Mouse (Mus musculus) heart, embryonic 13.5 days (tissue): ENCODE measurements around the gene Nkrf. TPM values are rescaled to one million over a fixed set of nuclear protein-coding genes. Genes with fewer than 3 reads are reported as not detected.
A peak's percentile ranks its signal among the peaks of the same experiment; 100 is the strongest.
"Not testable (repeated sequence)": the region's sequence is repeated elsewhere in the genome, so short reads cannot be mapped to it uniquely, and the experiment has no call there.

Experiments used
- ATAC-seq: fragments of 200-750 bp; cut with Nextera tagmentation; 2 replicates; pipeline ENCODE4 v1.8.0; 2017; ENCODE audit warnings: moderate TSS enrichment; ENCODE audit not compliant: insufficient number of reproducible peaks, low FRiP score, low TSS enrichment; ENCODE audit errors: extremely low read depth
- H3K27ac ChIP-seq: fragments of 300-500 bp; sonication (generic); replicated peaks from 2 replicates; pipeline ENCODE4 v1.5.1; 2015; ENCODE audit warnings: moderate library complexity, mild to moderate bottlenecking, inconsistent platforms
- H3K27me3 ChIP-seq: fragments of 300-500 bp; sonication (generic); replicated peaks from 2 replicates; pipeline ENCODE4 v1.6.1; 2015; ENCODE audit warnings: mild to moderate bottlenecking, inconsistent platforms
- H3K36me3 ChIP-seq: fragments of 300-500 bp; sonication (generic); 2 replicates; pipeline ENCODE4 v1.6.1; 2015; ENCODE audit warnings: mild to moderate bottlenecking, inconsistent platforms
- H3K4me1 ChIP-seq: fragments of 300-500 bp; sonication (generic); 2 replicates; pipeline ENCODE4 v1.6.1; 2015; ENCODE audit warnings: inconsistent platforms
- H3K4me2 ChIP-seq: fragments of 300-500 bp; sonication (generic); 2 replicates; pipeline ENCODE4 v1.6.1; 2015; ENCODE audit warnings: inconsistent platforms, mild to moderate bottlenecking, moderate library complexity
- H3K4me3 ChIP-seq: fragments of 300-500 bp; sonication (generic); 2 replicates; pipeline ENCODE4 v1.5.1; 2015; ENCODE audit warnings: moderate library complexity, mild to moderate bottlenecking, inconsistent platforms
- H3K9ac ChIP-seq: fragments of 300-500 bp; sonication (generic); 2 replicates; pipeline ENCODE4 v1.6.1; 2015; ENCODE audit warnings: inconsistent platforms, mild to moderate bottlenecking, moderate library complexity
- H3K9me3 ChIP-seq: fragments of 300-500 bp; sonication (generic); 2 replicates; pipeline ENCODE4 v1.6.1; 2016; ENCODE audit warnings: inconsistent platforms
- WGBS: fragments of 180-500 bp; shearing (Covaris S2); methylation state at CpG from one replicate; pipeline ENCODE4 v1.1.7; 2015; ENCODE audit warnings: mixed read lengths; 5-methylcytosine and 5-hydroxymethylcytosine counted together
- polyA plus RNA-seq: library from polyadenylated mRNA; unstranded; fragments of >200 nt; fragmentation: Nextera tagmentation; extraction: Ambion mirVana; gene quantifications from 2 replicates; pipeline ENCODE4 v1.2.1, GENCODE M21; 2015

The Nkrf gene
- polyA plus RNA-seq, 1 experiment from 2014 or later, result 0.37 TPM

DNA sequence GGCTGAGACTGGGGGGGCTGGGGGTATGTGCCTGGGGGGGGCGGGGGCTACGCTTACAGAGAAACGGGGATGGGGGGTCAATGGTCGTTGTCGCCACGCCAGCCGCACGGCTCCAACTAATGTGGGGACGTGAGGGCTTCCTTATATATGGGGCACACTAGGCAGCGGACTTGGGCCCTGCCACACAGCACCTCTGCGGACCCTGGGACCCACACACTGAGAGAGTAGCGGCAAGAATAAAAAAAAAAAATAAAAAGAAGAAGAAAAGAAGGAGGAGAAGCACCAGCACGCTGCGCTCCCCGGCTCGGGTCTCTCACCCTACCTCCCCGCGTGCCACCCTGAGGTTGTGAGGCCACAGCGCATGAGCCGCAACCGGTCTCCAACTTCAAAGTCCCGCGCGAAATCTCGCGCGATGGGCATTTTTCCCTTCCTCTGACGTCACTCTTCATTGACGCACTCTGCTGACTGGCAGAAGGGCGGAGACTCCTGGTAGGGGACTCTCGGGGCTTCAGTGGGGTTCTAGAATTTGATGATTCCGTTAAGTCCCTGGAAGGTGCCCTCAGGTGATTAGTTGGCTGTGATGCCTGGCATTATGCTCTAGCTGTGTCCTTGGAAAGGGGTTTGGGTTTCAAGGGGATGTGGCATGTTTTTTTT lies 543 bp upstream of the Nkrf start:
- H3K9ac ChIP-seq, result peak overlapping the region; percentile 81
- 10% methylated on average over 32 of the region's 32 CpGs for WGBS
- no peaks in the 10 kb centered on the region for H3K9me3 ChIP-seq
- H3K4me2 ChIP-seq, result peak overlapping the region; percentile 78
- H3K4me1 ChIP-seq, result peaks cover 5% of the 10 kb centered on the region
- H3K27ac ChIP-seq, result peak overlapping the region; percentile 63
- peak; percentile 83 for ATAC-seq
- no peaks in the 10 kb centered on the region for H3K27me3 ChIP-seq
- no peaks in the 10 kb centered on the region for H3K36me3 ChIP-seq
- peak overlapping the region; percentile 63 for H3K4me3 ChIP-seq

DNA sequence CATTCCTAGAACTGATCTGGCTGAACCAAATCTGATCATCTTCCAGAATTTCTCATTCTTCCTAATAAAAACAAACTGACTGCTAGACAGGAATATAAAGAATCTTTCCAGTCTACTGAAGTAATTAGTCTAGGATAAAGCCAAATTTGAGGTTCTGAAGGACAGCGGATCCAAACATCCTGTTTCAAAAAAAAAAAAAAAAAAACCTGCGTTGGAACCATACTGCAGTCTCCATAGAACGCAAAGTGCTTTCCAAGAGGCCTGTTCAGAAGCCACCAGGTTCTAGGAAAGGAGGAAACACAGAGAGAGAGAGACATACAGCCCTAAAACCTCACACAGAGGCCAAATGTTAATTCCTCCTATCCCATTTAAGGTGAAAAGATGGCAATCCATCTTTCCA lies 1.0 kb downstream of the Nkrf start:
- Histone ChIP-seq H3K36me3 (no peaks in the 10 kb centered on the region), H3K27me3 (no peaks in the 10 kb centered on the region), H3K4me2 (peak overlapping the region; percentile 78), H3K27ac (no peak overlapping the region), H3K4me3 (peak overlapping the region; percentile 63), H3K4me1 (peaks cover 5% of the 10 kb centered on the region), H3K9me3 (no peaks in the 10 kb centered on the region), H3K9ac (peak overlapping the region; percentile 81)
- no peak for ATAC-seq
- 33% methylated on average over 3 of the region's 3 CpGs for WGBS

DNA sequence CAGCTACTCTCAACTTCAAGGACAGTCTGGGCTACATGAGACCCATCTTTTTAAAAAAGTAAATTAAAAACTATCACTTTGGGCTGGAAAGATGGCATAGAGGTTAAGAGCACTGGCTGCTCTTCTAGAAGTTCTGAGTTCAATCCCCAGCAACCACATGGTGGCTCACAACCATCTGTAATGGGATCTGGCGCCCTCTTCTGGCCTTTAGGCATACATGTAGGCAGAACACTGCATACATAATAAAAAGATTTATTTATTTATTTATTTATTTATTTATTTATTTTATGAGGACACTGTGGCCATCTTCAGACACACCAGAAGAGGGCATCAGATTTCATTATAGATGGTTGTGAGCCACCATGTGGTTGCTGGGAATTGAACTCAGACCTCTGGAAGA lies 3.8 kb downstream of the Nkrf start:
- H3K27me3 ChIP-seq, H3K4me3 ChIP-seq, H3K4me1 ChIP-seq, ATAC-seq, H3K9me3 ChIP-seq, H3K36me3 ChIP-seq, H3K4me2 ChIP-seq, H3K27ac ChIP-seq, H3K9ac ChIP-seq: not testable (repeated sequence)
- 42% methylated on average over 1 of the region's 1 CpGs for WGBS

DNA sequence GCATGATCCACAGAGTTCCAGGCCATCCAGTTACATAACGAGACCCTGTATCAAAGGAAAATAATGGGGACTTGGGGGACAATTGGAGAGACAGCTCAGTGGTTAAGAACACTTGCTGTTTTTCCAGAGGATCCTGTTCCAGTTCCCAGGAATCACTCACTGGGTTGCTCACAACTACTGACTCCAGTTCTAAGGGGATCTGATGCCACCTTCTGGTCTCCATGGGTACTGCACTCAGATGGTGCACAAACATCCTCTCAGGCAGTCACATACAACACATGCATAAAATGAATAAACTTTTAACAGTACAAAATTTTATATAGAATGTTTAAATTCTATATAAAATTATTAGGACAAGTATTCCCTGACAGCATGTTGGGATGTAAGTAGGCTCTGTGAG lies 18.0 kb downstream of the Nkrf start:
- H3K9ac ChIP-seq, result no peak overlapping the region
- no peak for ATAC-seq
- WGBS, result 90% methylated on average over 1 of the region's 1 CpGs
- no peak overlapping the region for H3K4me2 ChIP-seq
- no peak overlapping the region for H3K27ac ChIP-seq
- H3K4me1 ChIP-seq, result no peaks in the 10 kb centered on the region
- no peaks in the 10 kb centered on the region for H3K27me3 ChIP-seq
- H3K4me3 ChIP-seq, result no peak overlapping the region
- H3K9me3 ChIP-seq, result no peaks in the 10 kb centered on the region; the same call in 1 of the 2 replicates
- peaks cover 23% of the 10 kb centered on the region for H3K36me3 ChIP-seq

DNA sequence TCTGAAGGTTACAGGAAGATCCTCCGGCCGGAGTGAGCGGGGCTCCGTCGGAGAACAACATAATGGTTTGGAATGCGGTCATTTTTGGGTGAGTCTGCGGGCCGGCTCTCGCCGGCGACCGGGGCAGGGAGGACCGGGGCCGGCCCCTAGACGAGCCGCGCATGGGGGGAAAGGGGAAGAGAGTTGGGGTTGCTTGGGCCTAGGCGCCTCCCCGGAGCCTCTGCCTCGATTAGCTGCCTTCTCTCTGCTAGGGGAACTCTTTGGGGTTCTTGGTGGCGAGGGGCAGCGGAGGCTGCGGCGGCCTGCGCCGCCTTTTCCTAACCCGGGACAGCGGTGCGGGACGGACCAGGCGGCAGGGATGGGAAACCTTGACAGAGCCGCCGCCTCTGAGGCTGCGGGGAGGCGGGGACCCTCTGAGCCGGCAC lies 28.0 kb downstream of the Nkrf start:
- peak; percentile 35; the same call in 1 of the 2 replicates for ATAC-seq
- H3K4me3 ChIP-seq, result peak overlapping the region; percentile 75
- H3K27ac ChIP-seq, result peak overlapping the region; percentile 77
- H3K4me2 ChIP-seq, result peak overlapping the region; percentile 69
- 0 out of 2 replicates have a peak, but pooled peaks cover 4% of the 10 kb centered on the region for H3K27me3 ChIP-seq
- H3K9ac ChIP-seq, result peak overlapping the region; percentile 89
- WGBS, result 10% methylated on average over 34 of the region's 36 CpGs
- peaks cover 5% of the 10 kb centered on the region; the same call in 1 of the 2 replicates for H3K4me1 ChIP-seq
- peaks cover 5% of the 10 kb centered on the region; the same call in 1 of the 2 replicates for H3K36me3 ChIP-seq
- no peaks in the 10 kb centered on the region for H3K9me3 ChIP-seq

DNA sequence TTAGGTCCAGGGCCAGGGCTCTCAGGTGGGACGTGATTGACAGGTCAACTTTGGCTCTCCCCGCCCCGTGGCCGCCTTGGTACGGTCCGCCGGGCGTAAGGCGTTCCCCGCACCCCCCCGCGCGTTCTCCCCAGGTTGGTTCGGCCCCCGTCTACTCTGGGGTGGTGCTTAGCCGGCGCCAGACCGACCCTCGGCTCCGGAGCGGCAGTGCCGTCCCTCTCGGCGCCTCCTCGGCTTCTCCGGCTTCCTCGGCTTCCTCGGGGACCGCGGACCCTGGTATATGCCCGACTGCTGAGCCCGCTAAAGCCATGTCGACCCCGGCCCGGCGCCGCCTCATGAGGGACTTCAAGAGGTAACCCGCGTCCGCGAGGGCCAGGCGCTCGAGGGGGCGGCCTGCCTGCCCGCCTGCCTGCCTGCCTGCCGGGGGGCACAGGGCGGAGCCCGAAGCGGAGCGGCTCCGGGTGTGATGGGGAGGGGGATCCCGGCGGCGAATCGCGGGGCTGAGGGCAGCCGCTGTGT lies 28.5 kb downstream of the Nkrf start:
- Histone ChIP-seq H3K27ac (peak overlapping the region; percentile 77), H3K4me1 (peaks cover 5% of the 10 kb centered on the region; the same call in 1 of the 2 replicates), H3K4me3 (peak overlapping the region; percentile 75), H3K36me3 (peaks cover 3% of the 10 kb centered on the region; the same call in 1 of the 2 replicates), H3K4me2 (peak overlapping the region; percentile 69), H3K27me3 (0 out of 2 replicates have a peak, but pooled peaks cover 4% of the 10 kb centered on the region), H3K9me3 (no peaks in the 10 kb centered on the region), H3K9ac (peak overlapping the region; percentile 89)
- WGBS, result 9% methylated on average over 49 of the region's 57 CpGs
- peak; percentile 89 for ATAC-seq

DNA sequence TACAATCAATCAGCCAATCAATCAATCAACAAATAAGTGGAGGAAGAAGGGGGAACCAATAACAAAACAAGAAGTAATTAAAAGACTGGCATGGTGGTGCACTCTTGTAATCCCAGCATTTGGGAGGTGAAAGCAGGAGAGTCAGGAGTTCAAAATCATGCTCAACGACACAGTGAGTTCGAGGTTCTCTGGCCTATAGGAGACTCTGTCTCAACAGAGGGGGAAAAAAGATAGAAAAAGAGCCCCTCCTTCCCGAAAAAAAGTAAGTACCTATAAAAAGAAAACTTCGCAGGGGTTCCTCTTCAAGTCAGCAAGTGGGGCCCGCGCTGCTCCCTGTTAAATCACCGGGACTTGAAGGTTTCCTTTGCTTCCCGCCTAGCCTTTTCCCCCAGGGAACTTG lies 28.9 kb downstream of the Nkrf start, which contains the start of the genes Ube2a and C330007P06Rik:
Gene Ube2a (plus strand): TSS at position 136 of the 400 bp plus-strand sequence.
Gene C330007P06Rik (minus strand): TSS at position 347 of the 400 bp plus-strand sequence.
- 18% methylated on average over 8 of the region's 8 CpGs for WGBS
- peaks cover 5% of the 10 kb centered on the region; the same call in 1 of the 2 replicates for H3K4me1 ChIP-seq
- no peaks in the 10 kb centered on the region for H3K9me3 ChIP-seq
- H3K36me3 ChIP-seq, result peaks cover 3% of the 10 kb centered on the region; the same call in 1 of the 2 replicates
- H3K9ac ChIP-seq, result peak within 1 kb of the TSS; percentile 89
- peak within 1 kb of the TSS; percentile 77 for H3K27ac ChIP-seq
- peak within 1 kb of the TSS; percentile 69 for H3K4me2 ChIP-seq
- no peak for ATAC-seq
- H3K4me3 ChIP-seq, result peak within 1 kb of the TSS; percentile 75
- 0 out of 2 replicates have a peak, but pooled peaks cover 4% of the 10 kb centered on the region for H3K27me3 ChIP-seq

DNA sequence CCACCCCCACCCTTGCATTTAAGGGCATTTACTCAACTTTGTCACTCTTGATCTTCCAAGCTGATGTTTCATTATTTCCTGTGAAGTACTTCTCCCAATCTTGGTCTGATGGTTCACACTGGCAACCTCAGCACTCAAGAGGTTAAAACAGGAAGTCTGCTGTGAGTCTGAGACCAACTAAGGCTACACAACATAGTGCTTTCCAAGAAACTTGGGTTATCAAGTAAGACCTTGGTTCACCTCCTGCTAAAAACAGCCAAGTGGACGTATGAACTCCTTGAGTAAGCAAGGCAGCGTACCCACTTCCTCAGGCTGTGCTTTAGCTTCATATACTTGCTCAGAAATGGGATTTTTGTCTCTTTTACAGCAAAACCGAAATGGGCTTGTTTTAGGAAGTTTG lies 32.3 kb downstream of the Nkrf start:
- 62% methylated on average over 3 of the region's 3 CpGs for WGBS
- no peak overlapping the region for H3K9ac ChIP-seq
- H3K4me2 ChIP-seq, result no peak overlapping the region
- no peaks in the 10 kb centered on the region for H3K36me3 ChIP-seq
- peaks cover 1% of the 10 kb centered on the region; the same call in 1 of the 2 replicates for H3K4me1 ChIP-seq
- no peak for ATAC-seq
- no peaks in the 10 kb centered on the region for H3K9me3 ChIP-seq
- H3K4me3 ChIP-seq, result no peak overlapping the region
- H3K27me3 ChIP-seq, result 0 out of 2 replicates have a peak, but pooled peaks cover 4% of the 10 kb centered on the region
- H3K27ac ChIP-seq, result no peak overlapping the region

DNA sequence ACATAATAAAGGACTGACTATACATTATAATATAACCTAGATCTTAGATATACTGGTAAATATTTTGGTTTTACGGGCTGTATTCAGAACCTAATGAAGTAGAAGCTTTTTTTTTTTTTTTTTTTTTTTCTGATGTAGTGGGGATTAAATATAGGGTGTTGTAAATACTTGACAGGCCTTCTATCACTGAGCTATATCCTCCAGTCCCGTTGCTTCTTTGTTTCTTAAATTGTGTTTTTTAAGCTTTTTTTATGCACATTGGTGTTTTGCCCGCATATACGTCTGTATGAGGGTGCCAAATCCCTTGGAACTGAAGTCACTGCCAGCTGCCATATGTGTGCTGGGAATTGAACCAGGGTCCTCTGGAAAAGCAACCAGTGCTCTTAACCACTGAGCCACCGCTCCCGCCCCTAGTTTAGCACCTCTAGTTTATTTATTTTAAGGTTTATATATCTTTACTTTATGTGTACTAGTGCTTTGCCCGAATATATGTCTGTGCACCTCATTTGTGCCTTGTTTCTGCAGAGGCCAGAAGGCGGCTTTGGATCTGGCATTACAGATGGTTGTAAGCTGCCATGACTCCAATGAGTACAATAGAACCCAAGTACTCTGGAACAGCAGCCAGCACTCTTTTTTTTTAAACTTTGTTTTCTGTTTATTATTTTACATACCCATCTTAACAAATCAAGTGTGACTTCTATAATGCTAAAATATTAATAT lies 37.9 kb downstream of the Nkrf start:
- Histone ChIP-seq H3K9ac (peak overlapping the region; percentile 67), H3K9me3 (no peaks in the 10 kb centered on the region), H3K4me1 (peaks cover 6% of the 10 kb centered on the region), H3K27ac (no peak overlapping the region; the same call in 1 of the 2 replicates), H3K36me3 (no peaks in the 10 kb centered on the region; the same call in 1 of the 2 replicates), H3K4me2 (peak overlapping the region; percentile 58), H3K4me3 (peak overlapping the region; percentile 55), H3K27me3 (no peaks in the 10 kb centered on the region)
- 48% methylated on average over 8 of the region's 8 CpGs for WGBS
- no peak for ATAC-seq

DNA sequence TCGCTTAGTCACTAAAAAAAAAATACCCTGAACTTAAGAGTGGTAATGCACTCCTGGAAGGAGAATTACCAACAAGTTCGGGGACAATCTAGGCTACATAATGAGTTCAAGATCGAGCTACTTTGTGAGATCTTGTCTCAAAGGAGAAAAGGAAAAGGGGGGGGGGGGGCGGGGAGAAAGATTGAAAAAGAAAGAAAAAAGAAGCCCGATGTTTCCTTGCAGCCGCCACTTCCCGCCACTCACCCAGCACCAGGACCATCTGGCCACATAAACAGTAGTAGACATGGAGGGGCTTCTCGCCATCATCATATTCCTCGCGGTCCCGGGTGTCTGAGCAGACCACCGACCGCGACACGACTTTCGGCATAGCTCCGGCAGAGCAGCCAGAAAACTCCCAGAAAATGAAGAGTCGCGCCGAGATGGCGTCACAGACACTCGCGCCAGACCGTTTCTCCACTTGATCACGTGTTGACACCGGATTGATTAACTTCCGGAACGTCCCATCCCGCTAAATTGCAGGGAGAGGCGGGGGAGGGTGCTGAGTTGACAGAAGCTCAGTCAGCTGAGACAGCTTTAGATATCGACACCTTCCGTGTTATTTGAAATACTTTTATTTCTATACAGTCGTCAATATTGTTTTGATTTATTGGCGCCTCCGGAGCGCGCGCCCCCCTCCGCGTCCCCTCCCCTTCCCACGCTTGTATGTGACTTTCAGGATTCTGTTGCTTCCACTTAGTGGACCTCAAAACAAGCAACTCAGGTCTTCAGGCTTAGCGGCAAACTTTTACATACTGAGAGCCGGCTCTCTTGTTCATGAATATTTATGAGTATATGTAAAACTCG lies 38.7 kb downstream of the Nkrf start:
- Histone ChIP-seq H3K27me3 (no peaks in the 10 kb centered on the region), H3K4me3 (peak overlapping the region; percentile 55), H3K9me3 (no peaks in the 10 kb centered on the region), H3K4me2 (peak overlapping the region; percentile 69), H3K9ac (peak overlapping the region; percentile 78), H3K27ac (peak overlapping the region; percentile 69), H3K4me1 (peaks cover 6% of the 10 kb centered on the region), H3K36me3 (no peaks in the 10 kb centered on the region; the same call in 1 of the 2 replicates)
- ATAC-seq, result peak; percentile 71; the same call in 1 of the 2 replicates
- WGBS, result 12% methylated on average over 43 of the region's 44 CpGs
